Mouse (Mus musculus) hindbrain, embryonic 13.5 days (tissue): ENCODE measurements at regions not wholly inside any gene's neighbourhood (a gene's known extent, or its start where the extent isn't known, plus 50 kb on each side); places are given as distances from the start of the nearest gene placed in this dataset.

ENCODE experiments used
- ATAC-seq: fragments of 200-750 bp; cut with Nextera tagmentation; 2 replicates; pipeline ENCODE4 v1.8.0; 2017; ENCODE audit warnings: moderate TSS enrichment; ENCODE audit not compliant: low FRiP score
- H3K27ac ChIP-seq: fragments of 300-500 bp; sonication (generic); 2 replicates; pipeline ENCODE4 v1.5.1; 2015; ENCODE audit warnings: inconsistent platforms, mild to moderate bottlenecking, moderate library complexity
- H3K27me3 ChIP-seq: fragments of 300-500 bp; sonication (generic); 2 replicates; pipeline ENCODE4 v1.6.1; 2015; ENCODE audit warnings: mild to moderate bottlenecking, inconsistent platforms
- H3K36me3 ChIP-seq: fragments of 300-500 bp; sonication (generic); 2 replicates; pipeline ENCODE4 v1.6.1; 2015; ENCODE audit warnings: mild to moderate bottlenecking, inconsistent platforms
- H3K4me1 ChIP-seq: fragments of 300-500 bp; sonication (generic); replicated peaks from 2 replicates; pipeline ENCODE4 v1.6.1; 2015; ENCODE audit warnings: inconsistent platforms
- H3K4me2 ChIP-seq: fragments of 300-500 bp; sonication (generic); 2 replicates; pipeline ENCODE4 v1.6.1; 2015; ENCODE audit warnings: inconsistent platforms, mild to moderate bottlenecking, moderate library complexity
- H3K4me3 ChIP-seq: fragments of 300-500 bp; sonication (generic); 2 replicates; pipeline ENCODE4 v1.5.1; 2015; ENCODE audit warnings: mild to moderate bottlenecking, inconsistent platforms
- H3K9ac ChIP-seq: fragments of 300-500 bp; sonication (generic); 2 replicates; pipeline ENCODE4 v1.6.1; 2015; ENCODE audit warnings: mild to moderate bottlenecking, inconsistent platforms
- H3K9me3 ChIP-seq: fragments of 300-500 bp; sonication (generic); 2 replicates; pipeline ENCODE4 v1.6.1; 2016; ENCODE audit warnings: inconsistent platforms
- WGBS: fragments of 180-500 bp; shearing (Covaris S2); methylation state at CpG from one replicate; pipeline ENCODE4 v1.1.7; 2015; 5-methylcytosine and 5-hydroxymethylcytosine counted together

- Histone ChIP-seq H3K4me2 (no peak overlapping the region), H3K27me3 (no peaks in the 10 kb centered on the region), H3K36me3 (no peaks in the 10 kb centered on the region), H3K4me1 (no peaks in the 10 kb centered on the region), H3K27ac (no peak overlapping the region), H3K9ac (no peak overlapping the region), H3K4me3 (no peak overlapping the region), H3K9me3 (no peaks in the 10 kb centered on the region)
- no peak for ATAC-seq
- WGBS, result 64% methylated on average over 3 of the region's 3 CpGs
Measured at GRCm38 (mm10) chr8:6989359-6990095, 1671.5 kb downstream of the Efnb2 start.

- Histone ChIP-seq H3K27me3 (no peaks in the 10 kb centered on the region), H3K4me1 (no peaks in the 10 kb centered on the region), H3K9ac (no peak overlapping the region), H3K4me3 (no peak overlapping the region), H3K9me3 (no peaks in the 10 kb centered on the region), H3K4me2 (no peak overlapping the region), H3K27ac (no peak overlapping the region), H3K36me3 (no peaks in the 10 kb centered on the region)
- no peak for ATAC-seq
Measured at GRCm38 (mm10) chr8:6973961-6974360, 1687.1 kb downstream of the Efnb2 start.

- Histone ChIP-seq H3K9me3 (no peaks in the 10 kb centered on the region), H3K27me3 (no peaks in the 10 kb centered on the region), H3K4me1 (no peaks in the 10 kb centered on the region), H3K4me2 (no peak overlapping the region), H3K4me3 (no peak overlapping the region), H3K9ac (no peak overlapping the region), H3K36me3 (no peaks in the 10 kb centered on the region), H3K27ac (no peak overlapping the region)
- no peak for ATAC-seq
- 82% methylated on average over 4 of the region's 4 CpGs for WGBS
Measured at GRCm38 (mm10) chr8:6963006-6963799, 1697.8 kb downstream of the Efnb2 start.

- H3K4me1 ChIP-seq, result no peaks in the 10 kb centered on the region
- 88% methylated on average over 5 of the region's 5 CpGs for WGBS
- no peak overlapping the region for H3K4me2 ChIP-seq
- H3K9ac ChIP-seq, result no peak overlapping the region
- H3K36me3 ChIP-seq, result no peaks in the 10 kb centered on the region
- no peak for ATAC-seq
- no peaks in the 10 kb centered on the region for H3K27me3 ChIP-seq
- H3K9me3 ChIP-seq, result no peaks in the 10 kb centered on the region
- no peak overlapping the region for H3K27ac ChIP-seq
- no peak overlapping the region for H3K4me3 ChIP-seq
Measured at GRCm38 (mm10) chr8:6958086-6958485, 1703.0 kb downstream of the Efnb2 start.

GRCm38 (mm10) chr8:6954251-6954650 is 1706.8 kb downstream of the Efnb2 start:
- H3K9ac ChIP-seq, result no peak overlapping the region
- ATAC-seq, result no peak
- no peaks in the 10 kb centered on the region for H3K36me3 ChIP-seq
- H3K4me1 ChIP-seq, result no peaks in the 10 kb centered on the region
- no peak overlapping the region for H3K4me3 ChIP-seq
- no peaks in the 10 kb centered on the region for H3K9me3 ChIP-seq
- H3K27me3 ChIP-seq, result no peaks in the 10 kb centered on the region
- no peak overlapping the region for H3K4me2 ChIP-seq
- H3K27ac ChIP-seq, result no peak overlapping the region
- 72% methylated on average over 7 of the region's 7 CpGs for WGBS

- WGBS, result 83% methylated on average over 1 of the region's 1 CpGs
- Histone ChIP-seq H3K9ac (no peak overlapping the region), H3K36me3 (no peaks in the 10 kb centered on the region), H3K27me3 (no peaks in the 10 kb centered on the region), H3K9me3 (no peaks in the 10 kb centered on the region), H3K4me3 (no peak overlapping the region), H3K4me1 (no peaks in the 10 kb centered on the region), H3K4me2 (no peak overlapping the region), H3K27ac (no peak overlapping the region)
- no peak for ATAC-seq
Measured at GRCm38 (mm10) chr8:6922467-6922866, 1738.6 kb downstream of the Efnb2 start.

- Histone ChIP-seq H3K9me3 (no peaks in the 10 kb centered on the region), H3K36me3 (no peaks in the 10 kb centered on the region), H3K4me1 (no peaks in the 10 kb centered on the region), H3K27ac (no peak overlapping the region), H3K4me3 (no peak overlapping the region), H3K9ac (no peak overlapping the region), H3K27me3 (no peaks in the 10 kb centered on the region), H3K4me2 (no peak overlapping the region)
- no peak for ATAC-seq
- 77% methylated on average over 3 of the region's 3 CpGs for WGBS
Measured at GRCm38 (mm10) chr8:6907682-6908081, 1753.4 kb downstream of the Efnb2 start.

- no peaks in the 10 kb centered on the region for H3K36me3 ChIP-seq
- no peaks in the 10 kb centered on the region for H3K27me3 ChIP-seq
- H3K4me3 ChIP-seq, result no peak overlapping the region
- no peak overlapping the region for H3K27ac ChIP-seq
- WGBS, result 71% methylated on average over 1 of the region's 1 CpGs
- no peaks in the 10 kb centered on the region for H3K4me1 ChIP-seq
- no peaks in the 10 kb centered on the region for H3K9me3 ChIP-seq
- ATAC-seq, result no peak
- H3K4me2 ChIP-seq, result no peak overlapping the region
- H3K9ac ChIP-seq, result no peak overlapping the region
Measured at GRCm38 (mm10) chr8:6891456-6891855, 1769.6 kb downstream of the Efnb2 start.

GRCm38 (mm10) chr8:6886779-6887402 is 1774.2 kb downstream of the Efnb2 start:
- H3K4me1 ChIP-seq, result no peaks in the 10 kb centered on the region
- H3K9ac ChIP-seq, result no peak overlapping the region
- ATAC-seq, result no peak
- H3K27me3 ChIP-seq, result no peaks in the 10 kb centered on the region
- no peak overlapping the region for H3K4me3 ChIP-seq
- no peaks in the 10 kb centered on the region for H3K9me3 ChIP-seq
- no peak overlapping the region for H3K4me2 ChIP-seq
- WGBS, result 87% methylated on average over 5 of the region's 5 CpGs
- H3K36me3 ChIP-seq, result no peaks in the 10 kb centered on the region
- H3K27ac ChIP-seq, result no peak overlapping the region

- Histone ChIP-seq H3K4me2 (no peak overlapping the region), H3K9me3 (no peaks in the 10 kb centered on the region), H3K4me3 (no peak overlapping the region), H3K27ac (no peak overlapping the region), H3K4me1 (no peaks in the 10 kb centered on the region), H3K36me3 (no peaks in the 10 kb centered on the region), H3K27me3 (no peaks in the 10 kb centered on the region), H3K9ac (no peak overlapping the region)
- ATAC-seq, result no peak
Measured at GRCm38 (mm10) chr8:6884828-6885227, 1776.2 kb downstream of the Efnb2 start.

- no peak overlapping the region for H3K9ac ChIP-seq
- ATAC-seq, result no peak
- H3K27ac ChIP-seq, result no peak overlapping the region
- H3K27me3 ChIP-seq, result no peaks in the 10 kb centered on the region
- H3K36me3 ChIP-seq, result no peaks in the 10 kb centered on the region
- no peak overlapping the region for H3K4me3 ChIP-seq
- no peaks in the 10 kb centered on the region for H3K4me1 ChIP-seq
- H3K9me3 ChIP-seq, result no peaks in the 10 kb centered on the region
- WGBS, result 95% methylated on average over 4 of the region's 4 CpGs
- no peak overlapping the region for H3K4me2 ChIP-seq
Measured at GRCm38 (mm10) chr8:6882626-6883025, 1777.5 kb upstream of the Slc10a2 start.
